Mouse (Mus musculus) cerebellum, postnatal 36 days (tissue): Measurements from ENCODE around the gene C1qtnf5.

Experiments used
- DNase-seq, 2 experiments: peaks; one replicate each; pipeline ENCODE4 v3.0.0; 2021 to 2022; ENCODE audit warnings: mixed read lengths in 2 of 2

C1qtnf5 gene

GRCm38 (mm10) chr9:44107110-44107509 lies at the start of gene C1qtnf5:
Gene C1qtnf5 (plus strand): TSS chr9:44107245.
- peak in 1 of 2 experiments; percentile 55 for DNase-seq

- DNase-seq: no peak
These were observed 48.4 kb upstream of the C1qtnf5 start for GRCm38 (mm10) chr9:44058606-44059005.

- no peak for DNase-seq
These were observed 41.9 kb upstream of the C1qtnf5 start for GRCm38 (mm10) chr9:44065177-44065576.

GRCm38 (mm10) chr9:44066785-44067225 lies 40.2 kb upstream of the C1qtnf5 start, which contains the start of gene Usp2:
Gene Usp2 (plus strand): TSS chr9:44067021.
- DNase-seq: peak; percentile 100

GRCm38 (mm10) chr9:44067241-44067959 lies 39.6 kb upstream of the C1qtnf5 start:
- no peak for DNase-seq

GRCm38 (mm10) chr9:44067960-44068330 lies 39.1 kb upstream of the C1qtnf5 start:
- no peak for DNase-seq

GRCm38 (mm10) chr9:44069252-44069651 lies 37.8 kb upstream of the C1qtnf5 start:
- no peak for DNase-seq

GRCm38 (mm10) chr9:44070113-44070843 lies 36.8 kb upstream of the C1qtnf5 start:
- DNase-seq: no peak

GRCm38 (mm10) chr9:44070844-44071231 lies 36.2 kb upstream of the C1qtnf5 start:
- DNase-seq: no peak

GRCm38 (mm10) chr9:44071914-44072598 lies 35.0 kb upstream of the C1qtnf5 start:
- DNase-seq: no peak

GRCm38 (mm10) chr9:44072599-44072915 lies 34.5 kb upstream of the C1qtnf5 start:
- no peak for DNase-seq

GRCm38 (mm10) chr9:44073115-44073514 lies 33.9 kb upstream of the C1qtnf5 start:
- DNase-seq: peak; percentile 64

- DNase-seq: peak in 1 of 2 experiments; percentile 56
These were observed 32.4 kb upstream of the C1qtnf5 start for GRCm38 (mm10) chr9:44074395-44075275.

- DNase-seq: no peak
These were observed 31.6 kb upstream of the C1qtnf5 start for GRCm38 (mm10) chr9:44075276-44075995.

GRCm38 (mm10) chr9:44075996-44076763 lies 30.9 kb upstream of the C1qtnf5 start:
- DNase-seq: no peak

- peak; percentile 63 to 74 for DNase-seq
These were observed 30.3 kb upstream of the C1qtnf5 start for GRCm38 (mm10) chr9:44076764-44077120.

GRCm38 (mm10) chr9:44077266-44077910 lies 29.7 kb upstream of the C1qtnf5 start:
- DNase-seq: no peak

GRCm38 (mm10) chr9:44078136-44078797 lies 28.8 kb upstream of the C1qtnf5 start:
- DNase-seq: no peak

- peak; percentile 91 to 92 for DNase-seq
These were observed 27.9 kb upstream of the C1qtnf5 start for GRCm38 (mm10) chr9:44078955-44079756.
